Mouse (Mus musculus): ENCODE results near the gene Cbx1.

Gene Cbx1

DNA sequence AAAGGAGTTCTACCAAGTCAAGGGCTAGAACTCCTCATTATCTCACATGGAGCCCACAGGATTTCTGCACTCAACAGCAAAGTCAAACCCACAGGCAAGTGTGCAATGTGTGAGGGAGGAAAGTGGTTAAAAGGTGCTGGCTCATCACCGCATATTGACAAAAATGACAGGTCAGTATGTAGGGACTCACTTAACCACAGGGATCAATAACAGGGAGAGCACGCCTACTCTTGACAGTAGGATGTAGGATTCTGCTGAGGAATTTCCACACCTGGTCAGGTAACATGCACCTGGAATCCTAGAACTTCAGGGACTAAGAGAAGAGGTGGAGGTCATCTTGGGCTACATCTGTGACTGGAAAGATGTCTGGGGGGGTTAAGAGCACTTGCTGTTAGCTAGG, 27.0 kb downstream of the Cbx1 start:
- DNase-seq (ENCODE audit: low spot score in 2 of 2) = no peak

DNA sequence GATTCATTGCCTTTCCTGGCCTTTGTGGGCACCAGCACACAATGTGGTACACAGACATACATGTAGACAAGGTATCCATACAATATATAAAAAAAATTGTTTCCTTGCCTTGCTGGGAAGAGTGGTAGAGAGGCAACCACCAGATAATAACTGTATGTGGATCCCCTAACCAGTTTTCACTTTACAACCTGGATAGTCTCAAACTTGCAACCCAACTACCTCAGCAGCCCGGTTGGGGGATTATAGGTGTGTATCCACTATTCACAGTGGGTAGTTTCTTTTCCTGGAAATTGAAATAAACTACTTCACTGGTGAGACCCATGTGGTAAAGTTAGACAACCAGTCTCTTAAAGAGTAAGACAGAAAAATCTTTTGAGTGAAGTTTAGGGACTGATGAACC, 27.6 kb downstream of the Cbx1 start:
- no peak for DNase-seq (ENCODE audit: low spot score in 2 of 2)

DNA sequence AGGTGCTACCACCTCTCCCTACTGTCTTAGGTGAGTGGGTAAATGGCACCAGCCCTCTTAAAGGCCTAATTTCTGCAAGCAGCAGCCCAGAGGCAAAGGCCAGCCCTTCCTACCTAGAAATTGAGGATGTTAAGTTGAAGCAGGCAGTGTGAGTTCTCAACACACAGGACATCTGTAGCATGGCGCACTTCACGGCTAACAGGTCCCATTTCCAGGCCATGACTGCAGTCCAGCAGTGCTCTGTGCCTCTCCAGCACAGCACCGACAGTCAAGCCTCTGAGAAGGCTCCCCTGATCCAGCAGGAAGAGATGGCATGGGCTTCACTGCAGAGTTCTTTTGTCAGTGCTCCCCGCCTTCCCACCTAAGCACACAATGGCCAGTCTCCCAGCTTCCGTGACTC, 28.1 kb downstream of the Cbx1 start:
- DNase-seq (ENCODE audit: low spot score in 2 of 2) = no peak

DNA sequence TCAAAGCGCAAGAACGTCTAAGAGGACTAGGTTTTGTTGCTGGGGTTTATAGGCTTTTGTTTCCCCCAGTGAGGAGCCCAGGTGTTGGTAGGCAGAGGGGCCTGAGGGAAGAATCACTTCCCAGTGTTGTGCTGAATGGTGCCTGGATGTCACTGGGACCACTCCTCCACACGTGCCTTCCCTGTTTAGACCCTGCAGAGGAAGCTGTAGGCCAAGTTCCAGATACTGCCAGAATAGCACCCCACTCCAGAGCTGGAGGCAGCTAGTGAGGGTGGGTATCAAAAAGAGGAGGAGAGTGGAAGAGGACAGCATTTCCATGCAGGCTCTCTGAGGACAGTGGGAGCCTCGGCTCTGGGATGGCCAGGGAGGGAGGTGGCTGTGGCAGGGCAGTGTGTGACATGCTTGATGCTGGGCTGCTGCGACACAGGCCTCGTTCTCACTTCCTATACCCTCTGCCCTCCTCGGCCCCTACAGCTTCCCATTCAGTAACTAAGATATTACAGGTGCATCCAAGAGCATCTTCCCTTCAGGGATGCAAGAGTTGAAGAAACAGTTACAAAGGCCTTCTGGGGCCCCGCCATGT, 29.3 kb downstream of the Cbx1 start:
- DNase-seq (ENCODE audit: low spot score in 2 of 2) = no peak

DNA sequence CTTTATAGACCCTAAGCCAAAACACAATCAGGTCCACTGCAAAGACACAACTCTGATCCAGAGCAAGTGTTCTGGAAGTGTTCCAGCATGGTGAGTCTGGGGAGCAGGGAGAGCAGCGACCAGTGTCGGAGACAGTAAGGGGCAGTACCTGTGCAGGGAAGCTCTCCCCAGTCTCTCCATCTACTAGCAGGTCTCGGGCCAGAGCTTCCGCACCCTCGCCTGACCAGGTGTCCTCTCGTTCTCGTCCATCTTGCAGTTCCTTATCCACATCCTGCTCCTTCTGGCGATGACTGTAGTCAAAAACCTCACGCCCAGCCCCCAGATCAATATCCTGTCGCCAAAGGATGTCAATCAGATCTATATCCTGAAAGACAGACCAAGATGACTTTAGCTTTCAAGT, 33.0 kb downstream of the Cbx1 start:
- DNase-seq (ENCODE audit: low spot score in 2 of 2) = no peak

- DNase-seq (ENCODE audit: low spot score in 2 of 2) = peak; percentile 52 to 60
Observed at GRCm38 (mm10) chr11:96822675-96823470, 33.9 kb downstream of the Cbx1 start.

- no peak for DNase-seq (ENCODE audit: low spot score in 2 of 2)
Observed at GRCm38 (mm10) chr11:96823471-96823837, 34.5 kb downstream of the Cbx1 start.

GRCm38 (mm10) chr11:96823880-96824782, 35.2 kb downstream of the Cbx1 start:
- DNase-seq (ENCODE audit: low spot score in 2 of 2) = peak; percentile 90 to 91

DNA sequence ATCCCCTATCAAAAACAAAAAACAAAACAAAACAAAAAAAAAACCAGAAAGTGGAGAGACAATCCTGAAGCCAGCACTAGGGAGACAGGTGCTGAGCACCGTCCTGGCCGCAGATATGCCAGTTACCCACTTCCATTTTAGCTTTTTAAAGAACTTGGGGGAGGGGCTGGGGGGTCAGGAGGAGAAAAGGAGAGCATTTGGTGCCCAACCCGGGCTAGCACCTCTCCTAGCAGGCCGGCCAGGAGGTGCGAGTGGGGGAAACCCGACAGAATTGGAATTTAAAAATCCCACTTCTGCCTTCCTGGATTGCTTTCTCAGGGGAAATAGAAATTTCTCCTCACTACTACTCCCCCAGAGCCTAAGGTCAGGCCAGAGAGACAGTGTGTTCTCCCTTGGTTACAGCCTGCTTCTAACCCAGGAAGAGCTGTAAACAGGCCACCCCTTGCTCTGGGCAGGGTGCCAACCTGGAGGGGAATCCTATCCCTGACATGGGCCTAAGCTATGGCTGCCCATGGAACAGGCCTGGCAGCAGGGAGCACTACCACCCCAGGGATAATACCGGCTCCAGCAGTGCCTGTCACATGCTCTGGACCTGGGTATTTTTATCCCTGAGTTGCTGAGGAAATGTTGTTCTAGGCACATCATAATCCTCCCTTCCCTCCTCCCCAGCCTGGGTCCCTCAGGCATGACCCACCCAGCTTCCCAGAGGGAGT, 36.0 kb downstream of the Cbx1 start:
- peak; percentile 28 to 36 for DNase-seq (ENCODE audit: low spot score in 2 of 2)

- DNase-seq (ENCODE audit: low spot score in 2 of 2) = no peak
Observed at GRCm38 (mm10) chr11:96826481-96826880, 37.6 kb downstream of the Cbx1 start.

- DNase-seq (ENCODE audit: low spot score in 2 of 2) = no peak
Observed at GRCm38 (mm10) chr11:96827062-96827581, 38.2 kb downstream of the Cbx1 start.

GRCm38 (mm10) chr11:96827917-96828316, 39.0 kb downstream of the Cbx1 start:
- no peak for DNase-seq (ENCODE audit: low spot score in 2 of 2)

DNA sequence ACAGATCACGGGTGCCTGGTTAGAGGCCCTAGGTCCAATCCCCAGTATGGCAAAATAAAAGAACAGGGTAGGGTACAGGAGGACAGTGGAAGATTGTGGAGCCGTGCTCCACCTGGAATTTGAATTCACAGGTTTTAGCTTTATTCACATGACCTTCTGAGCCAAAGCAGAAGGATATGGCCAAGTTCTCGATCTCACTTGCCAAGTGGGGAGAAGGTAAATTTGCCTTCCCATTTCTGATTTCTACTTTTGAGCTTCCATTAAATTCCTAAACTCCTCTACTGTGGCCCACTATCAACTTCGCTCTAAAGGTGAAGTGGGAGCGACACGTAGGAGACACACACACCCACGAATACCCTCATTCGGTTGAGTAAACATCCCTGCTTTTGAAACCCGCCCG, 40.0 kb downstream of the Cbx1 start:
- DNase-seq (ENCODE audit: low spot score in 2 of 2) = no peak

GRCm38 (mm10) chr11:96829403-96829812, 40.5 kb downstream of the Cbx1 start:
- peak; percentile 86 to 88 for DNase-seq (ENCODE audit: low spot score in 2 of 2)

DNA sequence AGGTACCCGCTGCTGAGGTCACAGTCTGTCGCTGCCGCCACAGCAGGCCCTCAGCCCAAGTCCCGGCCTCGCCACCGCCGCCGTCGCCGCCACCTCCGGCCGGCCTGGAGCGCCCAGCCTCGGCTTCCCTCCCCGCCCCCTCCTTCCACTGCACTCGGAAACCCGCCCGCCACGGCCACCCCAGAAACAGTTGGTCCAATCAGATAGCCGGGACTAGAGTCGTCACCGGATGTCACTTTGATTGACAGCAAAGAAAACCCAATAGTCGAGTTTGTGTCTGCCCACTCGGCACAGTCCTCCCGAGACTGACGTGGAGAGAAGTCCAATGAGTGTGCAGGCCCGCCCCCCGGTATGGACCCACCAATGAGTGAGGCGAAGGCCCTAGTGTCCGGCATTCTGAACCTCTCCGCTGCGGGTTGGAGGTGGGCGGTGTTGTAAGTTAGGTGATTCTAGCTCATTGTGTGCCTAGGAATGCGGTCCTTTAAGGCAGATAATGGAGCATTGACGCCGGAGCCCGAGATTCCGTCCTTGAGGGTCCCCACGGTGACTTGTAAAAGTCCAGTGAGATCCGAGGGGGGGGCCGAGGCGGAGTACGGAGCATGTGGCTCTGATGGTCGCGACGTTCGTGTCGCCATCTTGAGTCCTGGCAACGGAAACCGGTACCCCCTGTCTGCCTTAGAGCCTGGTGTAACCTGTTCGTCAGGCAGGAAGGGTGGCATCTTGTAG, 41.0 kb downstream of the Cbx1 start, which contains the start of gene Nfe2l1:
Nfe2l1 (minus strand) TSS at position 156 of the 726 bp plus-strand sequence.
- peak; percentile 99 to 100 for DNase-seq (ENCODE audit: low spot score in 2 of 2)

GRCm38 (mm10) chr11:96830539-96831216, 41.8 kb downstream of the Cbx1 start:
- no peak for DNase-seq (ENCODE audit: low spot score in 2 of 2)

DNA sequence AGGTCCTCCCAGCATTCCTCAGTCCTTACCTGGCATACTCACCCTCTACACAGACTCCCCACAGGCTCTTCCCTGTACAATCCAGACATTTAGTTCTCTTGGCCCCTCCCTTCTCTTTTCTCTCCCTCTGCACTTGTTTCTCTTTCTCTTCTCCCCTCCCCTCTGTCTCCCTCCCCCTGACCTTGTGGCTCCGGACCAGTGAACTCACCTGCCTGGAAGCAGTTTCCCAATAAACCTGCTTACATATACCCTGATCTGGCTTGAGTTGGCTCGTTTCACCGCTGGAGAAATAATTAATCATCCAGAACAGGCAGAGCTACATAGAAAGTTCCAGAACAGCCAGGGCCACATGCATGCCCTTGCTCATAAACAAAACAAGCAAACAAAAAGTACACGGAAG, 42.6 kb downstream of the Cbx1 start:
- no peak for DNase-seq (ENCODE audit: low spot score in 2 of 2)

DNA sequence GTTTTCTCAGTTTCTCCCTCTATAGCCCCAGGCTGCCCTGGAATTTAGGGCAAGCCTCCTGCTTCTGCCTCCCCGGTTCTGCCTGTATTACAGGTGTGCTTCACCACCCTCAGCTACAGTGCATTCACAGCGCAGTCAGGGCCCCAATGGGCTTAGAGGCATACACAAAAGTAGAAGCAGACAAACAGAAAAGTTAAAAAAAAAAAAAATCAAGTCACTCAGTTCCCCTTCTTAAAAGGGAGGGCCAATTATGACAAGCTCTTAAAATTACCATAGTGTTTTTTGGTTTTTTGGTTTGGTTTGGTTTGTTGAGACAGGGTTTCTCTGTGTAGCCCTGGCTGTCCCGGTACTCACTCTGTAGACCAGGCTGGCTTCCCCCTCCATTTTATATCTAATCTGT, 43.6 kb downstream of the Cbx1 start:
- no peak for DNase-seq (ENCODE audit: low spot score in 2 of 2)

GRCm38 (mm10) chr11:96832973-96833372, 44.0 kb downstream of the Cbx1 start:
- DNase-seq (ENCODE audit: low spot score in 2 of 2) = peak; percentile 58 to 69

DNA sequence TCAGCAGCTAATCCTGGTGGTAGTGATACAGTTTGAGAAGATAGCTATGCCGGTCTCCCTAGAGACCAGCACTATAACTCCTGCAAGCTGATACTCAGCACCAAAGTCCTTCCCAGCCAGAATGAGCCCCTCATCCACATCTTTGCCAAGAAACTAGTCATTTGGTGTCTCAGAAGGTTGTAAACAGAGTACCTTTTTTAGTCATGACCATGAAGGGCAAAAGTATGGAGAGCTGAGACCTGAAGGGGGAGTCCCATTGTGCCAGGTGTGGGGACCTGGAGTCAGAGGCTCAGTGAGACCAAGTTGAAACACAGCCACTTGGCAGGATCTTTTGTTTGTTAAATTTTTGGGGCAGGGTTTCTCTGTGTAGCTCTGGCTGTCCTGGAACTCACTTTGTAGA, 45.2 kb downstream of the Cbx1 start:
- no peak for DNase-seq (ENCODE audit: low spot score in 2 of 2)
